Mouse (Mus musculus): ENCODE data around the gene Cherp. TPM values are rescaled to one million over a fixed set of nuclear protein-coding genes. Genes with fewer than 3 reads are reported as not detected.

Cherp gene
- polyA plus RNA-seq, 1 experiment from 2014 or later: 15.6 TPM

DNA sequence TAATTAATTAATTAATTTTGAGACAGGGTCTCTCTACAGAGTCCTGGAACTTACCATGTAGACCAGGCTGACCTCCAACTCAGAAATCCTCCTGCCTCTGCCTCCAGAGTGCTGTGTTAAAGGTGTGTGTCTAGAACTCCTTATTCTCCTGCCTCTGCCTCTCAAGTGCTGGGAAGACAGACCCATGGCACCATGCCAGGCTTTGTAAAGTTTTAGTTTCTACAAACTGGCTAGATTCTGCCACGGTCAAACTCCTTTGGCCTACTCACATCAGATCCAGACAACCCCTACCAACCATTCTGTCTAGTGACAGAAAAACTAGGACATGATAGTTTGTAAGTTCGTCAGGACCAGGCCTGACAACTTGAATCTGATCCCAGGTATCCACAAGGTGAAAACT, 16.0 kb upstream of the Cherp start:
- DNase-seq (ENCODE audit: low spot score): no peak
- Histone ChIP-seq H3K4me1 (replicated peaks; ENCODE audit: control insufficient read depth, insufficient read depth) (peaks cover 4% of the 10 kb centered on the region; the same call in 1 of the 2 replicates), H3K36me3 (ENCODE audit: control insufficient read depth, insufficient read depth, low read length) (peaks cover 10% of the 10 kb centered on the region), H3K9ac (ENCODE audit: low read length) (no peak overlapping the region), H3K4me3 (ENCODE audit: low read depth, low read length) (no peak overlapping the region; the same call in 1 of the 2 replicates), H3K27ac (replicated peaks) (no peak overlapping the region), H3K27me3 (ENCODE audit: control insufficient read depth, insufficient read depth, low read length) (no peaks in the 10 kb centered on the region), H3K9me3 (ENCODE audit: control insufficient read depth, low read length) (no peaks in the 10 kb centered on the region), H3K4me2 (replicated peaks; ENCODE audit: low read depth) (peak overlapping the region; percentile 86)
- 77% methylated on average over 2 of the region's 2 CpGs for WGBS
- no peak for TF ChIP-seq EP300 (optimal IDR thresholded peaks at IDR 0.05)
- TF ChIP-seq CTCF (IDR thresholded peaks at IDR 0.05; ENCODE audit: low read depth): no peak
- ATAC-seq (ENCODE audit: low FRiP score, low TSS enrichment): no peak

DNA sequence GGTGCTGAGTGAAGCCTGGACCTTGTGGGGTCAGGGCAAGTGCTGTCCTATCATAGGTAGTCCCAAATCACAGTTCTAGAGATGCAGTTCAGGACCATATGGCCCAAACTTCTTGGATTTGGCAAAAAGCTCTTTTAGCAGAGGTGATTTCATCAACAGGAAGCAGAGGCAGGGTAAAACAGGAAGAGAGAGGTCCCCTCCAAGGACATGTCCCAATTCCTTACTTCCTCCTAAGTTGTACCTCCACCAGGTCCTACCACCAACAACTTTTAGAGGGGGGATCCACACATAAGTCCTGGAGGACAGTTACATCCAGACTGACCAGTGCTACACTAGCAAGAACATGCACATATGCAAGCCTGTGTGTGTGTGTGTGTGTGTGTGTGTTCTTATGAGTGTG, 12.0 kb upstream of the Cherp start:
- no peaks in the 10 kb centered on the region for H3K4me1 ChIP-seq (replicated peaks; ENCODE audit: control insufficient read depth, insufficient read depth)
- H3K27me3 ChIP-seq (ENCODE audit: control insufficient read depth, insufficient read depth, low read length): no peaks in the 10 kb centered on the region
- TF ChIP-seq CTCF (IDR thresholded peaks at IDR 0.05; ENCODE audit: low read depth) (no peak), EP300 (optimal IDR thresholded peaks at IDR 0.05) (no peak)
- no peak for DNase-seq (ENCODE audit: low spot score)
- no peak overlapping the region for H3K4me3 ChIP-seq (ENCODE audit: low read depth, low read length)
- ATAC-seq (ENCODE audit: low FRiP score, low TSS enrichment): no peak
- no peaks in the 10 kb centered on the region for H3K9me3 ChIP-seq (ENCODE audit: control insufficient read depth, low read length)
- no peak overlapping the region for H3K27ac ChIP-seq (replicated peaks)
- H3K9ac ChIP-seq (ENCODE audit: low read length): no peak overlapping the region
- H3K4me2 ChIP-seq (replicated peaks; ENCODE audit: low read depth): no peak overlapping the region
- peaks cover 10% of the 10 kb centered on the region; the same call in 1 of the 2 replicates for H3K36me3 ChIP-seq (ENCODE audit: control insufficient read depth, insufficient read depth, low read length)

- no peak for TF ChIP-seq EP300 (optimal IDR thresholded peaks at IDR 0.05)
- TF ChIP-seq CTCF (IDR thresholded peaks at IDR 0.05; ENCODE audit: low read depth): peak; percentile 2; the same call in 1 of the 2 replicates
- no peak overlapping the region for H3K4me3 ChIP-seq (ENCODE audit: low read depth, low read length)
- peak; percentile 34 for DNase-seq (ENCODE audit: low spot score)
- no peaks in the 10 kb centered on the region for H3K27me3 ChIP-seq (ENCODE audit: control insufficient read depth, insufficient read depth, low read length)
- 72% methylated on average over 6 of the region's 6 CpGs for WGBS
- no peak overlapping the region for H3K4me2 ChIP-seq (replicated peaks; ENCODE audit: low read depth)
- H3K27ac ChIP-seq (replicated peaks): 0 out of 2 replicates have a peak overlapping the region, but pooled peaks have one; percentile 18
- H3K4me1 ChIP-seq (replicated peaks; ENCODE audit: control insufficient read depth, insufficient read depth): no peaks in the 10 kb centered on the region
- ATAC-seq (ENCODE audit: low FRiP score, low TSS enrichment): 0 out of 2 replicates have a peak, but pooled peaks have one; percentile 34
- H3K9me3 ChIP-seq (ENCODE audit: control insufficient read depth, low read length): no peaks in the 10 kb centered on the region
- peaks cover 13% of the 10 kb centered on the region; the same call in 1 of the 2 replicates for H3K36me3 ChIP-seq (ENCODE audit: control insufficient read depth, insufficient read depth, low read length)
- no peak overlapping the region for H3K9ac ChIP-seq (ENCODE audit: low read length)
These were observed 10.6 kb upstream of the Cherp start for GRCm38 (mm10) chr8:72485456-72486199.

- DNase-seq (ENCODE audit: low spot score) (no peak), ATAC-seq (ENCODE audit: low FRiP score, low TSS enrichment) (no peak)
- Histone ChIP-seq H3K4me1 (replicated peaks; ENCODE audit: control insufficient read depth, insufficient read depth) (no peaks in the 10 kb centered on the region), H3K27me3 (ENCODE audit: control insufficient read depth, insufficient read depth, low read length) (no peaks in the 10 kb centered on the region), H3K36me3 (ENCODE audit: control insufficient read depth, insufficient read depth, low read length) (peaks cover 51% of the 10 kb centered on the region), H3K9me3 (ENCODE audit: control insufficient read depth, low read length) (no peaks in the 10 kb centered on the region), H3K9ac (ENCODE audit: low read length) (no peak overlapping the region), H3K27ac (replicated peaks) (no peak overlapping the region), H3K4me2 (replicated peaks; ENCODE audit: low read depth) (no peak overlapping the region), H3K4me3 (ENCODE audit: low read depth, low read length) (no peak overlapping the region)
- no peak for TF ChIP-seq CTCF (IDR thresholded peaks at IDR 0.05; ENCODE audit: low read depth)
- no peak for TF ChIP-seq EP300 (optimal IDR thresholded peaks at IDR 0.05)
- WGBS: 89% methylated on average over 7 of the region's 7 CpGs
These were observed 4.3 kb downstream of the Cherp start for GRCm38 (mm10) chr8:72470684-72471083.

DNA sequence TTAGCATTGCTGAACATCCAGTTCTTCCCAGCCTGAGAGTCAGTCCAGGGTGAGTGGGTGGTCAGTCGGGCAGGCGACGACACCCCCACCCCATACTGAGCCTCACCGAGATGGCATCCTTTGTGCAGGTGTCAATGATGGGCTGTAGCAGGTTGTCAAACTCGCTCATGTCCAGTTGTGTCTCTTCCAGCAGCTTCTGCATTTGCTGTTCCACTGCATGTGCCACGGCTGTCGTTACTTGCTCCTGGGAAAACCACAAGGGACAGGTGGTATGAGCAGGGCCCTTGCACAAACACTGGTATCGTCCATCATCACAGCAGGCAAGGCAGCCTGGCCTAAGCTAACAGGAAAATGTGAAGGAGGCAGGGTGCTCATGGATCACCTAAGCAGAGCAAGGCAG, 5.0 kb downstream of the Cherp start:
- 90% methylated on average over 8 of the region's 8 CpGs for whole genome bisulfite sequencing
- Histone ChIP-seq H3K36me3 (ENCODE audit: control insufficient read depth, insufficient read depth, low read length) (peaks cover 56% of the 10 kb centered on the region), H3K27ac (replicated peaks) (no peak overlapping the region), H3K27me3 (ENCODE audit: control insufficient read depth, insufficient read depth, low read length) (no peaks in the 10 kb centered on the region), H3K9me3 (ENCODE audit: control insufficient read depth, low read length) (no peaks in the 10 kb centered on the region), H3K4me1 (replicated peaks; ENCODE audit: control insufficient read depth, insufficient read depth) (no peaks in the 10 kb centered on the region), H3K4me2 (replicated peaks; ENCODE audit: low read depth) (no peak overlapping the region), H3K4me3 (ENCODE audit: low read depth, low read length) (no peak overlapping the region), H3K9ac (ENCODE audit: low read length) (no peak overlapping the region)
- ATAC-seq (ENCODE audit: low FRiP score, low TSS enrichment) (no peak), DNase-seq (ENCODE audit: low spot score) (no peak)
- TF ChIP-seq EP300 (optimal IDR thresholded peaks at IDR 0.05): no peak

DNA sequence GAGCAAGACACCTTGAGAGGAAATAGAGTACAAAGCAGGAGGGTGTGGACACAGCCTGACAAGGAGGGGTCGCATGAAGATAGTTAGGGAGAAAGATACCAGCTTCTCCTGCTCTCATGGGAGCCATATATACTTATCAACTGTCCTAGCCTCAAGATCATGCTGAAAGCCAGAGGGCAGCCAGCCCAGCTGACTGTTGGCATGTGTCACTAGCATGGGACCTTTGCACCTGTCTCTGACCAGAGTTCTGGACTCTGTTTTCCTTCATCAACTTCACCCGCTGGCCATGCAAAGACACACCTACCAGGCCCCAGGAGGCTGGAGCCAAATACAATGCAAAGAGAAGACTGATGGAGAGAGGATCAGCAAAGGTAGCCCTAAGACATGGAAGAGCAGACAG, 5.8 kb downstream of the Cherp start:
- H3K4me1 ChIP-seq (replicated peaks; ENCODE audit: control insufficient read depth, insufficient read depth): no peaks in the 10 kb centered on the region
- no peak for ATAC-seq (ENCODE audit: low FRiP score, low TSS enrichment)

More for the DNA sequence above, 5.8 kb downstream of the Cherp start:
- no peak for DNase-seq (ENCODE audit: low spot score)
- Histone ChIP-seq H3K36me3 (ENCODE audit: control insufficient read depth, insufficient read depth, low read length) (peaks cover 58% of the 10 kb centered on the region), H3K9me3 (ENCODE audit: control insufficient read depth, low read length) (no peaks in the 10 kb centered on the region), H3K27me3 (ENCODE audit: control insufficient read depth, insufficient read depth, low read length) (no peaks in the 10 kb centered on the region), H3K9ac (ENCODE audit: low read length) (no peak overlapping the region), H3K4me2 (replicated peaks; ENCODE audit: low read depth) (no peak overlapping the region), H3K4me3 (ENCODE audit: low read depth, low read length) (no peak overlapping the region), H3K27ac (replicated peaks) (no peak overlapping the region)
- TF ChIP-seq CTCF (IDR thresholded peaks at IDR 0.05; ENCODE audit: low read depth) (no peak), EP300 (optimal IDR thresholded peaks at IDR 0.05) (no peak)
- WGBS: 83% methylated on average over 2 of the region's 2 CpGs

Measured in stomach, postnatal 0 days (tissue).